Mouse (Mus musculus) liver, postnatal 0 days (tissue): Measurements from ENCODE around the gene Pck2.

Experiments used
- CTCF ChIP-seq: sonication (generic); IDR thresholded peaks from 2 replicates; pipeline ENCODE4 v1.5.1; 2016; ENCODE audit warnings: antibody characterized with exemption, low read depth
- EP300 ChIP-seq: IDR thresholded peaks from 2 replicates; pipeline ENCODE4 v1.6.1; 2016; ENCODE audit warnings: antibody characterized with exemption, low read depth, mild to moderate bottlenecking

DNA sequence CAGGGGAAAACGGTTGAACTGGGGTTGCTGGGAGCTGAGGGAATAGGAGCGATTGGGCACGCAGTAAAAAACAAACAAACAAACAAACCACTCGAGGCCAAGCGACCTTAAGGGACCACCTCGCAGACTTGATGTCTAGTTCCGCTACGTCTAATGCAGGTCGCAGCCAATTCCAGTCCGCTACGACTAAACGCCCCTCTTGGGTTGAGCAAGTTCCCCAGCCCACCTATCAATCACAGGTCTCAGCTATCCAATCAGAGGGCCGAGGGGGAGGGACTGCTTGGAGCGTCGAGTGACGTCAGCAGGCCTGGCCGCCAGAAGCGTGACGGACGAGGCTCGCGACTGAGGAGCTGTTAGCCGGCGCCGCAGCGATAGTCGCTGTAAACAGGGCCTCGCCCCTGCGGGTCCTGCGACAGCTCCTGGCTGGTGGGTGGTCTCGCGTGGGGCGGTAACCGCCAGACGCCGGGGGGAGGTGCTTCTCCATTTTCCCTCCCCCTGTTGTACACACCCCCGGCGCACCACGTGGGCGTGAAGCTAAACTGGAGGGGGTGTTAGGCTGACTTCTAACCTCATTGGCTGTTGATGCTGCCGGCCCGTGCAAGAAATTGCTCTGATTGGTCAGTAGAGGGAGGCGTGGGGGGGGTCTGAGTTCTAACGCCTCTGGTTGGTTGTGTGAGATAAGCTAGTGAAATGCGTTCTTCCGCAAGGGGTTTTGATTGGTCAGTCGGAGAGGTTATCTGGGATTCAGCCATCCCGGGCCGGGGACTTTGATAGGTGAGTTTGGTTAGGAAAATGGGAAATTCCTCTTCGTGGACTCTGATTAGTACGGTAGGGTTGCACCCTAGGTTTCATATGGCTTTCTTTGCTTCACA lies 20.4 kb downstream of the Pck2 start, which contains the start of gene A730061H03Rik:
- TF ChIP-seq CTCF (no peak), EP300 (peak; percentile 90)
